Mouse (Mus musculus) right cerebral cortex, postnatal 36 days (tissue): ENCODE results near the gene Gm21312.
"Not testable (repeated sequence)": the region's sequence is repeated elsewhere in the genome, so short reads cannot be mapped to it uniquely, and the experiment has no call there.

Source experiments
- DNase-seq, 2 experiments: peaks; one replicate each; pipeline ENCODE4 v3.0.0; 2022; ENCODE audit warnings: low spot score in 2 of 2, mixed read lengths in 1 of 2

Gene Gm21312

GRCm38 (mm10) chr10:104176724-104177123, at the start of gene Gm21312:
Gene Gm21312, plus strand, starts transcription at chr10:104177024.
- not testable (repeated sequence) for DNase-seq

GRCm38 (mm10) chr10:104142687-104143086, 34.1 kb upstream of the Gm21312 start, which contains the start of gene Gm21293:
Gene Gm21293, plus strand, starts transcription at chr10:104142987.
- not testable (repeated sequence) for DNase-seq

- DNase-seq, result not testable (repeated sequence)
Observed at GRCm38 (mm10) chr10:104151197-104151596, 25.6 kb upstream of the Gm21312 start, which contains the start of gene Gm6763. Gene Gm6763, plus strand, starts transcription at chr10:104151497.

- not testable (repeated sequence) for DNase-seq
Observed at GRCm38 (mm10) chr10:104159706-104160105, 17.1 kb upstream of the Gm21312 start, which contains the start of gene Gm8764. Gene Gm8764, plus strand, starts transcription at chr10:104160006.

- not testable (repeated sequence) for DNase-seq
Observed at GRCm38 (mm10) chr10:104168215-104168614, 8.6 kb upstream of the Gm21312 start, which contains the start of gene Gm21304. Gene Gm21304, plus strand, starts transcription at chr10:104168515.

- DNase-seq, result not testable (repeated sequence)
Observed at GRCm38 (mm10) chr10:104185233-104185632, 8.4 kb downstream of the Gm21312 start, which contains the start of gene Gm20765. Gene Gm20765, plus strand, starts transcription at chr10:104185533.

- not testable (repeated sequence) for DNase-seq
Observed at GRCm38 (mm10) chr10:104193742-104194141, 16.9 kb downstream of the Gm21312 start, which contains the start of gene Gm4340. Gene Gm4340, plus strand, starts transcription at chr10:104194042.

- no peak for DNase-seq
Observed at GRCm38 (mm10) chr10:104209655-104210054, 32.8 kb downstream of the Gm21312 start.

GRCm38 (mm10) chr10:104210268-104210990, 33.6 kb downstream of the Gm21312 start:
- no peak for DNase-seq

GRCm38 (mm10) chr10:104214527-104214926, 37.7 kb downstream of the Gm21312 start:
- no peak for DNase-seq

GRCm38 (mm10) chr10:104220303-104221021, 43.6 kb downstream of the Gm21312 start:
- DNase-seq, result no peak
